Mouse (Mus musculus) right cerebral cortex, postnatal 10 days (tissue): Measurements from ENCODE around the gene Il5ra.
A peak's percentile ranks its signal among the peaks of the same experiment; 100 is the strongest.

ENCODE experiments used
- DNase-seq, 2 experiments: peaks; one replicate each; pipeline ENCODE4 v3.0.0; 2021; ENCODE audit warnings: low spot score in 2 of 2

The Il5ra gene

DNA sequence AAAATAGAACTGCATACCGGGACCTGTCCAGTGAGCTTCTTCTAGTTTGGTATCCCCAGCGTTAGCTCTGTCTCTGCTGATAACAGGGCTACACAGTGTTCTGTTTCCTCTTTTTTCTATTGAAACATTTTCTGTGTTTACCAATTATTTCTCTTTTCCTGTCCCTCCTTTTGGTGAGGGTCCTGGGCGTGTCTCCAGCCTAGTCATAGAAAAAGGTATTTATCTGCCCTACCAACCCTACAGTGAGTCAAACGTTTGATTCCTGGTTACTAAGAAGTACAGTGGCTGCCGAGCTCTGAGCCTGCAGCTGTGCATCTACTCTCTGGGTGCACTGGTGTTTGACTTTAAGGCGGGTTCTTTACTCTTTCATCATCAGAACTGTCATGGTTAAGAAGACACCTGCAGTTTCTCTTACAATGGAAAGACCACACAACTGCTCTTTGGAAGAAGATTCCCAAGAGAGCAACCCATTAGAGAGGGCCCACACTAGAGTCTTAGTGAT lies at the start of gene Il5ra:
TSS of gene Il5ra (minus strand) at position 151 of the 502 bp plus-strand sequence.
- DNase-seq: no peak

DNA sequence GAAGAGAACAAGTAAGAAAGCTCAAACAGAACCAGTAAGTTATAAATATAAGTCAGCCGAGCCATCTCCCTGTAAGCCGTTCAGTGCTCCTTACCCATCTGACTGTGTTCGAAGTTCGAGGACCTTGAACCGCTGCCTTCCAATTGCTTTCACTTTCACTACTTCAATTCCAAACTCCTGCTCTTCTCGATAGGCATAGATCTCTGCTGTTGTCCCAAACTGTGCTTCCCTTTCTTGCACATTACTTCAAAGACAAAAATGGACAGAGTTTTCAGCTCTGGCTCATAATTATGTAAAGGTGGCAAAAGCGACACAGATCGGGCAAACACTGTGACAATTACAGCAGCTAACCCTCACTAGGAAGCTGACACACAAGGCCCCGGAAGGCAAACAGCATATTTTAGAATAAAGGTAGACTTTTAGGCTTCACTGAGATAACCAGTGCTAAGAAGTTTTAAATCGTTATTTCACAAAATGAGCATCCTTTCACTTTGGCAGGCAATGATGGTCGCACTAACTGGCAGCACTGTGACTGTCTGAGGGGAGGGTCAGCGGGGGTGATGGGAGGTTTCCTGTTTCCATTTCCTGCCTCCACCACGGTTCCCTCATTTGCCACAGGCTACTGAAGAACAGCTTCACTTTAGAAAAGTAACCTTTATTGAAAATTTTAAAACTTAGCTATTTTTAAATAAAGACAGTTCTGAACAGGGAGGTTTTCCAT lies 45.4 kb upstream of the Il5ra start:
- DNase-seq: no peak

DNA sequence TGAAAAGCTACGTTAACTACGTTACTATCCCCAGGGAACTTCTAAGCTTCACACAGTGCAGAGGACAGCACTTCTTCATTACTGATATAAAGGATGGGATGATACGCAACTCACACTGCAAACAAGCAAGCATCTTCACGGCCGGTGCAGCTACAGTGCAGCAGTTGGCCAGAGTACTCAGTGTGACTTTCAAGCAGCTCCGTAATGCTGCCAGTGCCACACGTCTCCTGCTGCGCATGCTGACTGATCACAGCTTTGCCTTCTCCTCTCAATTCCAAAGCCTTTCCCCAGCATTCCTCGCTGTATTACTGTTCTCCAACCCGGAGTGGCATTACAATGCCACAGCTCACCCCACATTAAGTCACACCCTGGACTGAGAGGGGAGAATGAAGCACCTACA lies 44.8 kb upstream of the Il5ra start:
- no peak for DNase-seq

DNA sequence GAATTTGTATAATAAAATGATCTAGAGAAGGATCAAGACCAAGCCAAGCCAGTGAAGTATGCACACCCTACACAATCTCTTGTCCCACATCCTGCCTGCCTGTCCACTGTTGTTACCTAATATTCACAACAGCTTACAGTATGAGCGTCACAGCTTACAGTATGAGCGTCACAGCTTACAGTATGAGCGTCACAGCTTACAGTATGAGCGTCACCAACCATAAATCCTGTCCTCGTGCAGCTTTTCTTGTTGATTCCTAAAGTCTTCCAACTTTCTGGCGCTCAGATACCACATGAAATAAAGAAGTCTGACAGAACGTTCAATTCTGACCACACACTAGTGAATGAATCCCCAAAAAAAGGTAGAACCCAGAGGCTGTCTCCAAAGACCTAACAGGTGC lies 44.3 kb upstream of the Il5ra start:
- no peak for DNase-seq

DNA sequence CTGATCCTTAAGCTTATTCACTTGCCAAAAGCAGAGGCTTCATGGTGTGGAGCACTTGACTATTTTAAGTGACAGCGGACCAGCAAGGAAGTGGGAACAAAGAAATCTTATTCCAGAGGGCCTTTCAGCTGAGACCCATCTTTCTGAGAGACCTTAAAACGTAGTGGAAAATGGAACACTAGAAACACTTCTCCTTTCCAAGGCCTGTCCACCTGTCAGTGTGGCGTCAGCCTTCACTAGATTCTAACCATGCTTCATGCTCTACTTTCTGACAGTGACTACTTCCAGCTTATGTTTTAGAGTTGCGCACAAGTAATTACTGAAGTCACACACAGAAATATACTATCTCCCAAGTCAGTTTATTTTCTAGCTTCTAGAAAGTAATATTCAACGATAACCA lies 43.6 kb upstream of the Il5ra start:
- DNase-seq: no peak

DNA sequence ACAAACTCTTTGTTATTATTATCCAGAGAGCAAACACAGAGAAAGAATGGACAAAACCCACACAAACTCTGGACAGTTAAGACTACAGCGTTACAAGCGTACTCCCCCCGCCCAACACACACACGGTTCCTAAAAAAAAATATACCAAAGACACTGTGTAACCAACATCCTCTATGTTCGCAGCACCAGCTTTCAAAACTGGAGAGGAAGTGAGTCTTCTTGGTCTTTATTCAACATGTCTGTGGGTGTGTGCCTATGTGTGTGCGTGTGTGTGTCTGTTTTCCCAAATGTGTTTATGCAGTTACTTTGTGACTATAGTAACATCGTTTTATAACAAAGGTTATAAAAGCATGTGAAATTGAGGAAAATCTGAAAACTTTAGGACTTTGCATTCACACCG lies 42.6 kb upstream of the Il5ra start:
- no peak for DNase-seq

DNA sequence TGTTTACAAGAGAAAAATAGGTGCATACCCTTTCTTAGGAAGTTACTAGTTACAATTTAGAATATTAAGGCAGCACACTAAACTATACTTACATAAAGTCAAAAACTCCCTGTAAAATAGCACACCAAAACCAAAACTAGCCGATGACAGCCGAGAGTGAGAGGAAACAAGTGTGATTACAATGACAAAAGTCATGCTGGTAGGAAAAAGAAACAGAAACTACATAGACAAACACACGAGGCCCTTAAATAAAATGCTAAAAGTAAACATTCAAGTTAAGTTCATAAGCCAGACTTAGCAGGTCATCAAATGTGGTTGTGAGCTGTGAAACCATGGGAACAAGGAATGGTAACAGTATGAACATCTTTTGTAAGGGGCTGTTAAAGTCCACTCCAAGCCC lies 38.3 kb upstream of the Il5ra start:
- DNase-seq: no peak

DNA sequence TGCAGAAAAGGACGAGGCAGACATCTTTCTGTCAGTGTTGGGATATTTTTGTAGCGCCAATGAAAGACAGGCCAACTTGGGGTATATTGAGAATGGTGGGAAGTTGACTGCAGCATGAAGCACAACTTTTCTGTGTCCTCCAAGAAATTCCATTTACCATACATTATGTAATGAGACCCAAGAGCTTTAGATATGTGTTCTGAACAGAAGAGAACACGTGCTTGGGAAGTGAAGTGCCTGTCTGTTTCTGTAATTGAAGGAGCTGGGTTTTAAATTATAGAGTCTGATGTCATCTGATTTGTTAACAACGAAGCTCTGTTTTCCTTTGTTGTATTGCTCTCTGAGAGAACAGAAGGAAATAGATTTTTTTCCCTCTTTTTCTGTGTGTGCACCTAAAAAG lies 21.2 kb upstream of the Il5ra start:
- no peak for DNase-seq

DNA sequence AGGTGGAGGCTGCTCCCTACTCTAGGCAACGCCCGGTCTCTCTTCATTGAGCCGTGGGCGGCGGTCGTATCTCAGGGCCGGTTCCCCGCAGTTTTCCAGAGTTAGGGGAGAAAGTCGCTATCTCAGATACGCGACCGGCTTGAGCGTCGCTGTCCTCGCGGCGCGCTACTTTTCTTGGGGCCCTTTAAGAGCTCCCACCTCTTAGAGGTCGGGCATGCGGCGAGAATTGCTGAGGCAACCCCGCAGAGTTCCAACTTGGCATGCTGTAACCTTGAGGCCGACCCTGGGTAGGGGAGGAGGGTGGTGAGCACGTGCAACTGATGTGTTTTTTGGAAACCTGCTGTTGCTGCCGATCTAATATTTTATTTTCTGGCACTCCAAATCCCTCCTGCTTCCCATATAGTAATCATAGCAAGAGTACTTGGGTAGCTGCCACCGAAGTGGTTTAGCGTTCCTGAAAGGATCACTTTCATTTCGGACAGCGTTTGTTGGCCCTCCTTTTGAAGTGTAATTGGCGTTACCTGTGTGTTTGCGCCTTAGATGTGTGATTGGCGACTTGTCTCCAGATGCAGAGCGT lies 20.5 kb upstream of the Il5ra start:
- no peak for DNase-seq

DNA sequence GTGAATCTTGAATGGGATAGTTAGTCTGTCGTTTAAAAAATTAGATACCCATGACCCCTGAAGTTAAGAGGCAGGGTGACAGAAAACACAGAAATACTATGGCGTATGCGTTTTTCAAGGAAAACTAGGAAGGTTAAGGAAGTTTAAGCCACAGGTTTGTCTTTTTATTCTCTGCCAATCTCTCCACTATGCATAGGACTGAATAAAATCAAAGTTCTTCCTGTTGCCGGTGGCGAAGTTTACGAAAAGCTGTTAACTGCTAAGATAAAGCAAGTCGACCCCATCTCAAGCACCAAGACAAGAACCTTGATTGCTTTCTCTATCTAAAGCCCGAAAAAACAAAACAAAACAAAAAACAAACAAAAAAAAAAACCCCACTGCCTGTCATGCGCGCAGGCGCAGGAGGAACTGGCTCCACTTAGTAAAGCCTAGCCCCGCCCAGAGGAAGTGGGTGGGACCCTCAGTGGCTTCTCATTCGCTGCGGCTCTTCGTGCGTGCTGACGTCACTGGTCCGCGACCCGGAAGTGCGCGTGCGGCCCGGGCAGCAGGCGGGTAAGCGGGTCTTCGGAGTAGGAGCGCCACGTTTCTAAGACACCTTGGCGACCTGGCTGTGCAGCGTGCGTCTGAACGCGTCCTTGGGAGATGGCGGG lies 19.9 kb upstream of the Il5ra start, which contains the start of gene Trnt1:
TSS of gene Trnt1 (plus strand) at position 481 of the 650 bp plus-strand sequence.
- peak; percentile 99 for DNase-seq

DNA sequence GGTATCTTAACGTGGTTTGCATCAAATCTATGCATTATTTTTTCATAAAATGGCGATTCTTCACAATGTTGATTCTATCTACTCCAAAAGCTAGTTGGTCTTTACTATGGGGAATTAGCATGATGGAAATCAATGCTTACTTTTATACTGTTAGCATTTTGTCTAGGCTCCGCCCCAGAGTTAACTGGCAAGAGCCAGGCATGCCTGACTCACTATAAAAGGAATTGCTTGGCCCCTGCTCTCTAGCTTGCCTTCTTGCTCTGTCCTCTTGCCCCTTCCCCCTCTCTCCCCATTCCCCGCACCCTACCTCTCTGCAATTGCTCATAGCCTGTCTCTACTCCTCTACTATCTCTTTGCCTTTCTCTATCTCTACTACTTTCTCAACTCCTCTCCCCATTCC lies 17.9 kb upstream of the Il5ra start:
- DNase-seq: no peak

DNA sequence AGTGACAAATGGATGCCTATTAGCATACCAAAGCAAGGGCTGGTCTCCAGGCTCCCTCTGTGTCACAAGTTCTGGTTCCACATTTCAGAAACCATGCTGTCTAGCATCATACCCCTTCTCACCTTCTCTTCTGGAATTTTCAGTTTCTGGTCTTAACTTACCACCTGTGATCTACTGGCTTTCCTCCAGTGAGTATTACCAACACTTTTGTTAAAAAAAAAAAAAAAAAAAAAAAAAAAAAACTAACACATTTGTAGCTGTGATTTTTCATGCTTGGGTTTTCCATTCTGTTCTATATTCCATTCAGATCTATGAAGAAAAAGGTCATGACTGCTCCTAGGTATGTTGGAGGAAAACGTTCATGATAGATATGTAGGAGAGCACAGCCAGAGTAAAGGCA lies 17.1 kb upstream of the Il5ra start:
- no peak for DNase-seq

DNA sequence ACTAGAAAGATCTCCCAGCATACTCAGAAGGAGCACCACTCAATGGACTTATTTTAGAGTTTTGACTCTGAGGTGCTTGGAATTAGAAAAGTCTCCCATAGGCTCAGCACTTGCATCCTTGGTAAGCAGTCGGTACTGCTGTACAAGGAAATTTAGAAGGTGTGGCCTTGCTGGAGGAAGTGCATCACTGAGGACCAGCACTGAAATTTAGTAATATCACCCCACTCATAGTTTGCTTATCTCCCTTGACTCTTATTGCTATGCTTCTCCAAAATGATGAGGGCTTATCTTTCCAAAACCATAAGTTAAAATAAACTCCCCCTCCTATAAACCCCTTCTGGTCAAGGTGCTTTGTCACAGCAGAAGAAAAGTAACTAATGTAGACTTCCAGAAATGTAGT lies 12.6 kb upstream of the Il5ra start:
- DNase-seq: no peak

DNA sequence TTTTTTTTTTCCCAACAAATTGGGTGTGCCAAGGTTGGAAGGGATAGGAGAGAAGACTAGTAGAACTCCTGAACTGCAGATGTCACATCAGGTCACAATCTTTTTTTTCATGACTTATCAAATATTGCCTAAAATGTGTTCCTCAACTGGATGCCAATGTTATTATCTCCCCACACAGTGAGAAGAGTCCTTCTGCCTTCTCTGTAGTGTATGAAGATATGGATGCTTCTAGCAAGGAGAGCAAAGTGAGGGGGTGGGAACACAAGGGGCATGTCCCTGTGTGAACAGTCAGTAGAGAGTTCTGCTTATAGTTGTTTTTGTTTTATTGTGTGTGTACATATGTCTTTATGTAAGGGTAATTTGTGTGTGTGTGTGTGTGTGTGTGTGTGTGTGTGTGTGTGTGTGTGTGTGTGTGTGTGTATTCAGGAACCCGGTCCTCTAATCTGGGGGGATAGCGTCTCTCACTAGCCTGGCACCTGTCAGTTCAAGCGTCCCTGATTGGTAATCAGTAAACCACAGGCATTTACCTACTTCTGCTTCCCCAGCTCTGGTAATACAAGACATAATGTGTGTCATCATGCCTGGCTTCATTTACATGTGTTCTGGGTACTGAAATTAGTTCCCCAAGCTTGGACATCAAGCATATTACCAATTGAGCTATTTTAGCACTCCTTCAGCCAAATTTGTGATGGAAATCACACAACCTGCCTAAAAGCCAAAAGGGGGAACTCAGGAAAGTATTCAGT lies 11.8 kb upstream of the Il5ra start:
- DNase-seq: no peak

DNA sequence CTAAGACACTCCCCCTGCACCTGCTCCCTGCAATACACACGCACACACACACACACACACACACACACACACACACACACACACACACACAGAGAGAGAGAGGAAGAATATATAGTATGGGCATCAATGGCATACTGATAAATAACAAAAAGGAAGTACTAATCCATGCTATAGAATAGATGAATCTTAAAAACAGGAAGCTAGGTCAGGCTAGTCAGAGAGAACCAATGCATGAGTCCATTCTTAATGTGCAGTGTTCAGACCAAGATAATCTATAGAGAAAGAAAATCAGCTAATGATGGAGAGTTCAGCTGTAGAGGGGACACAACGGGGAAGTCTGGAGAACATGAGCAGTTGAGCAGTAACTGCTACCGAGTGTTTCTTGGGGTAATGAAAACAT lies 9.5 kb upstream of the Il5ra start:
- no peak for DNase-seq

DNA sequence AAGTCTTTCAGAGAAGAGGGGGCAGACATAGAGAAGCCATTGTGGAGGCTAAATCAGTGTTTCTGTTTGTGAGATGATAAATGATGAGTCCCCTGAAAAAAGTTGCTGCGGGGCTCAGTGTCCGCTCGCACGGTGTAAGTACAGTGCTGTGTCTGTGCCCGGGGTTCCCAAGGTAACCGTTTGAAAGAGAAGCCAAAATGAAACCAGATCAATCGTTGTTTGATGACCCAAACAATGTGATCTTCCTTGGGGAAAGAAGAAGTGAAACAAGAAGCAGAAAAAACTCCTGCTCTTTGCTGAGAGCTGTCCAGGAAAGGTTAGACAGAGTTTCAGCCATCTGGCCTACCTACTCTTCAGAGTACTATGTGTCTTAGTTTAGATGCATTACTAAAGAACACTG lies 1.5 kb upstream of the Il5ra start:
- no peak for DNase-seq

DNA sequence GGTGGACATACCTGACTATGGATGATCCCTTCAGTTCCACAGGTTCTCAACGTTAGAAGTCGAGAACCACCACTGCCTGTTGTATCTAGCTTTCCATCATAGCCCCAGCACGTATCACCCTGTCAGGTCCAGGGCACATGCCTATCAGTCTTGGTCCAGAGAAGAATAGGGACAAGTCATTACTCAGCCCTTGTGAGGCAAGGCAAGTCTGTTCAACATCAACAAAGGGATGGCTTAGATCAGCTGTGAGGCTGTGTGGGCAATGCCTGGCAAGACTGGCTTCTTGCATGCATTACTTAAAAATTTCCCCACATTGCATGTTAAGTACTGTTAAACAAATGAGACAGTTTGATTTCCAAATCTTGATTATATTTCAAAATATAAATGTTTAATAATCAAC lies 1.0 kb downstream of the Il5ra start:
- no peak for DNase-seq

DNA sequence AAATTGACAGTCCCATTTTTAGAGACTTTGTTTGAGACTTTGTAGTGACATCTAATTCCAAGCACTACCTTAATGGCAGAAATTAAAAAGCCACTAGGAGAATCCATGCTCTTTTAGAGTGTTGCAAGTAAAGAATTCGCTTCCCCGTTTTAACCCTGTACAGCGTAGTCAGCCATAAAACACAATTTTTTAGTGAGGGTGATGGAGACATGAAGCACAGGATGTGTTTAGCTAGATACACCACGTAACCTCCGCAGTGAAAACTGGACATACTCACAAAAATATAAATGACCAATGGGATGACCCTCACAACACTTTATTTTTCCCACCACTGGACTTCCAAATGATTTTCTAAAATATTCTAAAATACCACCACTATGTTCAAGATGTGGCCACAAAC lies 1.6 kb downstream of the Il5ra start:
- no peak for DNase-seq

DNA sequence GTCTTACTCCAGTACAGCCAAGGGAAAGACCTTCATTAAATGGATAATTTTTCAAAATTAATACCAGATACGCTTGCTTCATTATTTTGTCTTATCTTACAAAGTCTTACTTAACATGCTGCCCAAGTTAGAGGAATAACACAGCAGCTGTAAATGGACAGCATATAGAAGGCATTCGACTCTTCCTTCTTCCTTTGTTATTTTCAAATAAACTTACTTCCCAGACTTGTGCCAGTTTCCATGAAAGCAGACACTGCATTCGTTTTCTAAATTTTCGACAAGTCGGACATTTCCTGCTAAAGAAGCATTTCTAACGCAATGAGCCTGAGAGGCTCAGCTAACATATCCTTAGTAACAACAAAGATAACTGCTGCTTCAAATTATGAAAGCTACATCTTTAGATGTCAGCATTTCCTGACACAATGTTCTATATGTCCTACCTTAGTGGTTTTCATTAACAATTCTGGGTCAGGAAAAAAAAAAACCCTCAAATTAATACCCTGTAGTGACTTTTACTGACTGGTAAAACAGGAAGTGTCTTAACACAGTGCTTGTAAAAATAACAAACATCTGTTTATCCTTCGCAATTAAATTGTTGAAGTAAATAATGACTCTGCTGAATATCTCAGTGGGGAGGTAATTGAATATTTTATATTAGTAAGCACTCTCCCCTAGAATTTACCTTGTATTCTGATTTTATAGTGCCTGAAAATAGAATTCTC lies 3.0 kb downstream of the Il5ra start:
- DNase-seq: no peak

DNA sequence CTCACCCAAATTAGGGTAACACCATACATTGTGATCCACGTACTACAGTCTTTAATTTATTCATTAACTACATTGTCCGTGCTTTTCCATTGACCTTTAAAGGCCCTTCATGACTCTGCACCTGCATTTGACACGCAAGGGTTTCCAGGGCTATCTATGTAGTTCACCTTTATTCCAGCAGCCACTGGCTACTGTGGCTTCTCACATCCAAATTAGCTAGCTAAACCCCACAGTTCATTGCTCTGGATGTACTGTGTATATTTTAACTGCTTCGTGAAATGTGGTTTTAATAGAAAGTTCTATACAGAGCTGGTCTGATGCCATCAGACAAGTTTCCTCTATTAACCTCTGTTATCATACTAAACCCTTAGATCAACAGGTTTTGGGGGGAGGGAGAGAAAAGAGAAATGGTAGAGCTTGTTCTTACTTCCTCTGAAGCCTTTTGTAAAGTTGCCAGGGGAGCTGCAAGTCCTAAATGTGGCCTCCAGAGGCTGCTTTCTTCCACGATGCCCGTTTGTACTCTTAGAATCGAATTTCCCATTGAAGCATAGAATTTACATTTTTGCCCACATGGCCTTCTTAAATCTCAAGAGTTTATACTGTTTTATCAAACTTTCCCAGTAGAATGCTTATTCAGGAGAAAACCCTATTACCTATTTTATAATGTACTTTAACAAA lies 5.1 kb downstream of the Il5ra start:
- DNase-seq: no peak

DNA sequence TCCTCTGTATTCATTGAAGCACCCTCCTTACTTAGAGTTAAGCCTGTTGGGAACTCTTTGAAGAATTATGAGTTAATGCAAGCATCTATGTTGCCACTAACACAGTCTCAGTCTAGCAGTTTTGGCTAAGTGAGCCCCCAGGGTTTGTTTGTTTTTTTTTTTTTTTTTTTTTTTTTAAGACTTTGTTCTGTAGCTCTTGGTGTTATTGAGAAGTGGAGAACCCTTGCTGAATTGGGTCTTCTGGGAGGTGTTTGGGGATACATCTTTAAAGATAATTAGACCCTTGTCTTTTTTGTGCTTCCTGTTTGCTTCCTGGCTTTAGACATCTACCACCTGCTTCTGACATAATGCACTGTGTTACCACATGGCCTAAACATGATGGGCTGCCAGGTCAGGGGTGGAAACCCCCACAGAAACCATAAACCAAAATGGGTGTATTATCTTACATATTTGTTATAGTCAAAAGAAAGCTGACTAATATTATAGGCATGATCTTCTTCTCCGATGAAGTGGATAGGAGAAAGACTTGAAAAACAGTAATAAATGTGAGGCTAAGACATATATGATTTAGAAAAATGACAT lies 8.5 kb downstream of the Il5ra start:
- DNase-seq: no peak
